Mouse (Mus musculus) lung, embryonic 14.5 days (tissue): ENCODE measurements at regions not wholly inside any gene's neighbourhood (a gene's known extent, or its start where the extent isn't known, plus 50 kb on each side); places are given as distances from the start of the nearest gene placed in this dataset.

Source experiments
- ATAC-seq: fragments of 200-750 bp; cut with Nextera tagmentation; 2 replicates; pipeline ENCODE4 v1.8.0; 2017; ENCODE audit warnings: mild to moderate bottlenecking, moderate TSS enrichment, moderate library complexity; ENCODE audit not compliant: insufficient read depth
- DNase-seq: peaks from one replicate; pipeline ENCODE4 v3.0.0-alpha.2; 2015
- H3K27ac ChIP-seq: fragments of 300-500 bp; sonication (generic); 2 replicates; pipeline ENCODE4 v1.5.1; 2014; ENCODE audit warnings: low read depth, mild to moderate bottlenecking, moderate library complexity
- H3K27me3 ChIP-seq: fragments of 300-500 bp; sonication (generic); 2 replicates; pipeline ENCODE4 v1.6.1; 2014; ENCODE audit warnings: low read length, control low read depth; ENCODE audit not compliant: insufficient read depth
- H3K36me3 ChIP-seq: fragments of 300-500 bp; sonication (generic); 2 replicates; pipeline ENCODE4 v1.6.1; 2014; ENCODE audit warnings: control low read depth; ENCODE audit not compliant: insufficient read depth
- H3K4me1 ChIP-seq: fragments of 300-500 bp; sonication (generic); 2 replicates; pipeline ENCODE4 v1.6.1; 2014; ENCODE audit warnings: antibody characterized with exemption, control low read depth; ENCODE audit not compliant: insufficient read depth
- H3K4me2 ChIP-seq: fragments of 300-500 bp; sonication (generic); 2 replicates; pipeline ENCODE4 v1.6.1; 2014; ENCODE audit warnings: mild to moderate bottlenecking
- H3K4me3 ChIP-seq: fragments of 300-500 bp; sonication (generic); 2 replicates; pipeline ENCODE4 v1.5.1; 2014; ENCODE audit warnings: low read depth, low read length
- H3K9ac ChIP-seq: fragments of 300-500 bp; sonication (generic); 2 replicates; pipeline ENCODE4 v1.6.1; 2014
- H3K9me3 ChIP-seq: fragments of 300-500 bp; sonication (generic); 2 replicates; pipeline ENCODE4 v1.6.1; 2016; ENCODE audit warnings: low read depth, low read length, control low read depth
- CTCF ChIP-seq: IDR thresholded peaks from 2 replicates; pipeline ENCODE4 v1.5.1; 2016; ENCODE audit warnings: antibody characterized with exemption, low read depth
- WGBS: fragments of 180-500 bp; shearing (Covaris S2); extraction: QIAGEN DNeasy Blood & Tissue Kit; methylation state at CpG from one replicate; pipeline ENCODE4 v1.1.7; 2014; 5-methylcytosine and 5-hydroxymethylcytosine counted together

DNA sequence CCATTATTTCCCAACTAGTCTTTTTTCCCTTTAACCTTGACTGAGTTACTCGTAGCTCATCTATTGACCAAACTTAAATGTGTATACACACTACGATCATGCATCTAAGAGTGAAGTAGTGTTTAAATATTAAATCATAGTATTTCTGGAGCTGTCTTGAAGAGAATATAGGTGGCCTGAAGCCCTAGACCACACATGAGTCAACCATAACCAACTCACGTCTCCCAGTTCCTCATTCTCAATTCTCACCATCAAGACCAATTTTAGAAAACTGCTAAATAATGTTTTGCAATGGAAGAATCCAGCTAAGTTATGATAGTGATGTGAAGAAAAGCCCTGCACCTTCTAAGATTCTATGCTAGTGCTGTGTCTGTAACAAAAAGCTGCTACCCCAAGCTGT is 59.2 kb upstream of the Rap2b start:
- Histone ChIP-seq H3K4me3 (no peak overlapping the region), H3K4me1 (no peaks in the 10 kb centered on the region), H3K9ac (no peak overlapping the region), H3K9me3 (no peaks in the 10 kb centered on the region), H3K27ac (no peak overlapping the region), H3K4me2 (no peak overlapping the region), H3K27me3 (no peaks in the 10 kb centered on the region), H3K36me3 (no peaks in the 10 kb centered on the region)
- DNase-seq (no peak), ATAC-seq (no peak)
- 88% methylated on average over 3 of the region's 3 CpGs for WGBS
- no peak for TF ChIP-seq CTCF

DNA sequence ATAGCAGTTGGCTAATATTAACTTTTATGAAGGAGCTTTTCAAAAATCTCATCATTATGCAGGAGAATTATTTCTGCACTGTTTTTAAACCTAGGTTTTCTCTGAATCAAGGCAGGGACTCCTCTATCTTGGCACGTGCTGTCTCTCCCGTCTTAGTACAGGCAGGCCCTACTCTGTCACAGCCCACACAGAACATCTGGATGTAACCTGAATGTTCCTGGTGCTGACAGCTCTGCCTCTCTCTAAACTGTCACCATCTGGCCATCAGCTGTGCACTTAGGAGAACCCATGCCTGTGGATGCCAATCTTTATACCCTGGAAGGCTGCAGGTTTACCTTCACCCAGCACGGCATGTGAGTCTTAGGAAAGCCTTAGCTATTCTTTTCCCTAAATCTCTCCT is 58.0 kb upstream of the Rap2b start:
- H3K4me3 ChIP-seq: no peak overlapping the region
- no peaks in the 10 kb centered on the region for H3K36me3 ChIP-seq
- TF ChIP-seq CTCF: no peak
- no peak overlapping the region for H3K4me2 ChIP-seq
- no peaks in the 10 kb centered on the region for H3K4me1 ChIP-seq
- WGBS: 47% methylated on average over 3 of the region's 3 CpGs
- no peak overlapping the region for H3K9ac ChIP-seq
- no peaks in the 10 kb centered on the region for H3K9me3 ChIP-seq
- H3K27me3 ChIP-seq: no peaks in the 10 kb centered on the region
- no peak overlapping the region for H3K27ac ChIP-seq
- ATAC-seq (no peak), DNase-seq (no peak)

DNA sequence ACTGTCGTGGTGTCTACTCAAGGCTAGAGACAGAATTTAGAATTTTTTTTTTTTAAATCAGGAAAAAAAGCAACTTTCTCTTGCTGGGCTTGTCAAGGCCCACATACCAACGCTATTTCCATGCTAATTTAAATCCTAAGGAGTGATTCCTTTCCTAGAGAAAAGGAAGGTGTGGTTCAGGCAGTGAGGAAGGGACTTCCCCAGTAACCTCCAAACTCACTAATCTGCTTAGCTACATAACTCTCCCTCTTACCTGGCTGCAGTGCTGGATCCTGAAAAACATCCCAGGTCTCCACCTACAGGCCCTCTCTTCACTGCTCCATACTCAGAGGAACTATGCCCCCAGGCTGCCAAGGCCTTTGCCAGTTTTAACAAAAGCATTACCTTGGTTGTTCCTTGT is 55.1 kb upstream of the Rap2b start:
- no peaks in the 10 kb centered on the region for H3K27me3 ChIP-seq
- no peak overlapping the region for H3K4me2 ChIP-seq
- no peak overlapping the region for H3K27ac ChIP-seq
- H3K36me3 ChIP-seq: no peaks in the 10 kb centered on the region
- ATAC-seq: no peak
- no peak for DNase-seq
- H3K9me3 ChIP-seq: no peaks in the 10 kb centered on the region
- WGBS: 44% methylated on average over 2 of the region's 2 CpGs
- H3K9ac ChIP-seq: no peak overlapping the region
- TF ChIP-seq CTCF: no peak
- no peak overlapping the region for H3K4me3 ChIP-seq
- H3K4me1 ChIP-seq: no peaks in the 10 kb centered on the region

DNA sequence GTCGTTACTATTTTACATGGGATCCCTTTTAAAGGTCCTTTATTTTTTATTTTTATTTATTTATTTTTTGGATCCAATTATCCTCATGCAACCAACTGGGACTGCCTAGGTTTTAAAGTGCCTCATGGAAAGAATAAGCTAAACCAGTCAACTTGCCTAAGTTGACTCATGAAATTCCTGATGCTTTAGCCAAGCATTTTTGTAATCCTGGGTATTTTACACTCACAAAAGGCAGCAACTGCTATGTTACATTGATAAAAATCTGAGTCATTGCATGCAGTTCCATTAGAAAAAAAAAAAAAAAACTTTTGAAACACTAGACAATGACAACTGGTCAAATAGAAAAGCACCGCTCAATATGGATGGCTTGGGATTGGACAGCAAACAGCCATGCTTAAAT is 52.7 kb upstream of the Rap2b start:
- no peak overlapping the region for H3K4me3 ChIP-seq
- DNase-seq (no peak), ATAC-seq (no peak)
- H3K36me3 ChIP-seq: no peaks in the 10 kb centered on the region
- no peaks in the 10 kb centered on the region for H3K9me3 ChIP-seq
- no peak overlapping the region for H3K27ac ChIP-seq
- H3K4me1 ChIP-seq: no peaks in the 10 kb centered on the region
- H3K4me2 ChIP-seq: no peak overlapping the region
- whole genome bisulfite sequencing: 73% methylated on average over 2 of the region's 2 CpGs
- TF ChIP-seq CTCF: no peak
- no peak overlapping the region for H3K9ac ChIP-seq
- H3K27me3 ChIP-seq: no peaks in the 10 kb centered on the region

DNA sequence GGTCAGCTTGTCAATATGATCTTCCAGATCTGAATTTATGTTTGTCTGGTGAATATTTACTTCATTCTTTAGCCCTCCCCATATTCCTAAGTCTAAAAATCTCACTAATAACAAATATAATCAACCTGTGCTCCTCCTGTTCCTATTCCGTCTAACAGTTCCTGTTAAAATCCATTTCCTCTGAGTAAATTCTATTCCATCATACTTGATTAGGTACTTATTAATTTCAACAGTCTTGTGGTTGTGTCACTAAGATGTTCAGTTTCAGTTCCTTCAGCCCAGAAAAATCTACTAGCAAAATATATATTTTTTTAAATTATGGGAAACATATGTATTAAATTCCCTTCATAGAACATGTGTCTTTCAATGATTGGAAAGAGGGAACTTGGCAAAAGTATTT is 52.2 kb upstream of the Rap2b start:
- Histone ChIP-seq H3K27ac (no peak overlapping the region), H3K27me3 (no peaks in the 10 kb centered on the region), H3K4me3 (no peak overlapping the region), H3K4me2 (no peak overlapping the region), H3K36me3 (no peaks in the 10 kb centered on the region), H3K9ac (no peak overlapping the region), H3K9me3 (no peaks in the 10 kb centered on the region), H3K4me1 (no peaks in the 10 kb centered on the region)
- ATAC-seq (no peak), DNase-seq (no peak)
- TF ChIP-seq CTCF: no peak
- 79% methylated on average over 1 of the region's 1 CpGs for WGBS
